Mouse (Mus musculus) adipose tissue, adult 10 weeks (tissue): ENCODE measurements around the gene Rnf181. TPM values are rescaled to one million over a fixed set of nuclear protein-coding genes. Genes with fewer than 3 reads are reported as not detected.

Experiments
- polyA plus RNA-seq: library from polyadenylated mRNA; stranded (reverse); fragments of 350-450 nt; fragmentation: Illumina TruSeq; extraction: RNeasy Lipid Tissue Mini Kit (QIAGEN cat#74804); gene quantifications from one replicate; pipeline ENCODE4 v1.2.3, GENCODE M21; 2014; ENCODE audit warnings: low read depth, low replicate concordance

Rnf181 gene
- 217 TPM for polyA plus RNA-seq

GRCm38 (mm10) chr6:72366844-72367443 lies at the start of gene Rnf181:
Gene Rnf181 (minus strand): TSS chr6:72366956.

GRCm38 (mm10) chr6:72414076-72414756 lies 47.5 kb upstream of the Rnf181 start, which contains the start of gene Ggcx:
Gene Ggcx (plus strand): TSS chr6:72414308.

DNA sequence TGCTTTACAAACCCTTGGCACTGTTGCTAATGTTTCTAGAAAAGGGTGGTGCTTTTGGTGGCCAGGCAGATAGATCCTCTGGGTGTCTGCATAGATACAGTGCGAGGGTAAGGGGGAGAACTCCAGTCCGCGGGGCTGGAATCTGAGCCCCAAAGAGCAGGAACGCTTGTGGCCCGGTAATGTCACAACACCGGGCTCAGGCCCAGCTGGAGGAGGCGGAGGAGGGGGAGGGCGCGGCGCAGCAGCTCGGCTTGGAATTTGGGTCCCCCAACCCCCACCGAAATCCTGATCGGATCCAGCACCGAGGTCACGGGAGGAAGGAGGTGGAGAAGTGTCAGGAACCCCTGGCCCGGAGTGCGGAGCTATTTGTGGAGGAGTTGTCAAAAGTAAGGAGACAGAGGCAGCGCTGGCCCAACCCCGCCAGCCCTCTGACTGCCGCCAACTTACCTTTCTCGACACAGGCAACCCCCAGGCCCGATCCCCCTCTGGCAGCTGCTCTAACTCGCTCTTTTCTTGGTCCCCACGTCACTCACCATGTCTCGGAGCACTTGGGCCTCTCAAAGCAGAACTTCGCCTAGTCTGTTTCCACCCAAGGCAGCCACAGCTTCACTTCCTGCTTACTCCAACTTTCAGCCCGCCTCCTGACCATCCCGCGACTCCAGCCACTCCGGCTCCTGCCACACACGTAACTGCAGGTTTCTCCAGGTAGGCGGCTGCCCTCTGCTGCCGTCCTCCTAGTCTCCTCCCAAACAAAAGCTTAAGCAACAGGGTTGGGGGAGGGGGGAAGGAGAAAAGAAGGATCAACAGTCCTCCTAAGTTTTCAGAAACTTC lies 23.4 kb upstream of the Rnf181 start, which contains the start of gene Vamp8:
Gene Vamp8, minus strand, starts transcription at position 763 of the 831 bp plus-strand sequence.

DNA sequence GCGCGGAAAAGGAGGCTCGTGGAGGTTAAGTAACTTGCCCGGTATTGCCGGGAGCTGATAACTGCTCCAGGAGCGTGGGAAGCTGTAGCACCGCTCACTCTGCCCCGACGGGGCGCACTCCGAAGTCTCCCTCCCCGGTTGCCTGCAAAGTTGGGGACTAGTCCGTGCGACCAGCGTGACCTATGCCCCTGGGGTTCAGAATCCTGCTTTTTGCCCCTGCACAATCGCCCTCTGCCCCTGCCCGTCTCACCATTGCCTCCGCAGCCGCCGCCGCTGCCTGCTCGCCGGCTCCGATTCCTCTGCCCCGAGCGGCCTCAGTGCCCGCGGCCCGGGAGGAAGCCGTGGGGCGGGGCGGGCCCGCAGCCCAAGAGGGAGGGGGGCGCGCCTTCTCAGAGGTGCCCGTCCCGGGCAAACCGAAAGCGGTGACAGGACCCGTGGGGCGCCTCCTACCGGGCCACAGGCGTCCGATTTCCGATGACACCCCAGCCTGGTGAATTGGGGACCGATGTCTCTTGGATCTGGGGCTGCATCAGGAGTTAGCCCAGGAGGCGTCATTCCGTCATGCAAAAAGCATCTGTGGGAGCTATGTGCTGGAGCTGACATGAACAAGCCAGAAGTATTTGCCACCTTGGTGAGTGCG lies 13.5 kb upstream of the Rnf181 start, which contains the start of gene Vamp5:
Gene Vamp5, minus strand, starts transcription at position 338 of the 640 bp plus-strand sequence.

DNA sequence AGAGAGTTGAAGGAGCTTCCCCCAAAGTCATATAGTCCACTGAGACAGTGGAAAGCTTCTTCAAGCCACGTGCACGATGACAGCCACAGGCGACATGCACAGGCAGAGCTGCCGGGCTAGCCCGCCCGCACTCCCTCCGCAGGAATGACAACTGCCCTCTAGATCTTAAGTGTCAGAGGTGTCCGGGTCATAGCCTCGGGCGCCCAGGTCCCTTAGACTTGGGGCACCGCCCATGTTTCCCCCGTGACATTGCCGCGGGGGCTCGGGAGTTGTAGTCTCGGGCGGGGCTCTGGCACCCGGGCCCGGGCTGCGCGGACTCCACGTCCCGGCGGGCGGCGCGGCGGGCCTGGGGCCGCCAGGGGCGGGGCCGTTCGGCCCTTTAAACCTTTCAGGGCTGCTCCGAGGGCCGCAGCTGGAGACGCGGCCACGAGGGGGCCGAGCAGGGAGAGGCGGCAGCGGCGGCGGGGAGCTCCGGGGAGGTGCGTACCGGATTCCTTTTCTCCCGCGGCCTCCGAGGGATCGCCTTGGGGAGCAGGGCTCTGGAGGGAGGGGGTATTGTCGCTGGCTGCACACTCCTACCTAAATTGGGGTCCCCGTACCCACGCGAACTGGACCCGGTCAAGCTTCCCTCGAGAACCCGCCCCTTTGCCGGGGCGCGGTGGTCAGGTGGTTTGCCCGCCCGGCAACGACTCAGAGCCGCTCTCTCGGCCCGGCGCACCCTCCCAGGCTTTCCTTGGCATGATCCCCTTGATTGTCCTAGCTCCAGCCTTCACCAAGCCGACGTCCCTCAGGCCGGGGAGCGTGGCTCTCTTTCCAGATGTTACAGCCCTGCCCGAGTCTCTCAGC lies 11.5 kb downstream of the Rnf181 start, which contains the start of gene Tmem150a:
Gene Tmem150a, plus strand, starts transcription at position 382 of the 846 bp plus-strand sequence.

DNA sequence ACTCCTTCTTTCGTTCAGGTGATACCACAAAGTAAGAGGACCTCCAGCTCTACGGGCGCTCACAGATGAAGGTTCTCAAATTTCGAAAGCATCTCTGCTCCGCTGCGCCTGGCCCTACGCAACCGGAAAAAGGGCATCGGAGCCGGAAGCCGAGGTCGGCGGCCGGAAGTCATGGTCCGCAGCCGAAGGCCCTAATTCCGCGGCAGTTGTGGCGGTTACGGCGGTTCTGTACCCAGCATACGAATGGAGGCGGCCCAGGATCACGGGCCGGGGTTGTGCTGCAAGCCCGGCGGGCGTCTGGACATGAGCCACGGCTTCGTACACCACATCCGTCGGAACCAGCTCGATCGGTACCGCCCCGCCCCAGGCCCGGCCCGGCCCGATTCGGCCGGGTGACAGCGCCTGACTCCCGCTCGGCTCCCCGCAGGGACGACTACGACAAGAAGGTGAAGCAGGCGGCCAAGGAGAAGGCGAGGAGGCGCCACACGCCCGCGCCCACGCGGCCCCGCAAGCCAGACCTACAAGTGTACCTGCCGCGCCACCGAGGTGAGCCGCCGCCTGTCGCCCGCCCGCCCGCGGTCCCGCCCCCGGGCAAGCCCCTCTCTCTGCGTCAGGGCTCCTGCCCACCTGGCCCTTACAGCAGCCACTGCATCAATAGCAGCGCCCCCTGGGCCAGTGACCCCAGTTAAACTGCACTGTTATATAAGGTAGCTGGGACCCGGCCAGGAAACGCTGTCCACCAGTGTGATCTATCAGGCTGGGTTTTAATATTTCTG lies 19.4 kb downstream of the Rnf181 start, which contains the start of gene 0610030E20Rik:
Gene 0610030E20Rik, plus strand, starts transcription at position 152 of the 776 bp plus-strand sequence.

DNA sequence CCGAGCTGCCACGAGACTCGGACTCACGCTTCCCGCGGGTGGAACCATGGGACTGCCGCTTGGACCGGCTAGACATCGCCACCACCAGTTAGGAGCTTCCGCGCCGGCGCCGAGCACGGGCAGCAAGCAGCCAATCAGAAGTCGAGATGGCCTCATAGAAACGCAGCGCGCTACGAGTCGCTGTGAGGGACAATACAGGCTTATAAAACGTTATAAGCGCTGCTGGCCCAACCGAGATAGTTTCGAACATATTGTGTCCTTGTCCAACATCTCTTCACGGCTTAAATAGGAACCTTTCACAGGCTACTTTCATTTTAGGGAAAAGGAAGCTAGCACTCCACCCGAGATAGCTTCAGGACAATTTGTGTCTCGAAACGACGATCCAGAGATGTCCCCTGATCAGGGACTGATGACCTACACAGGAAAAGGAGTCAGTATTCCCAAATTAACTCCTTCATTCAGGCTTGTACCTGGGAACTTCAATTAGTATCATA lies 21.6 kb downstream of the Rnf181 start, which contains the start of gene Usp39:
Gene Usp39, minus strand, starts transcription at position 111 of the 494 bp plus-strand sequence.

Other genes with a start within 250 kb of the Rnf181 start
- 7.1 TPM for gene Atoh8, start 131.4 kb downstream of the Rnf181 start, polyA plus RNA-seq
- gene Sftpb, start 62.3 kb downstream of the Rnf181 start, polyA plus RNA-seq, result not detected
- gene Usp39, start 21.8 kb downstream of the Rnf181 start, polyA plus RNA-seq, result 27.8 TPM
- gene 0610030E20Rik, start 19.6 kb downstream of the Rnf181 start, polyA plus RNA-seq, result 27.9 TPM
- 12.6 TPM for gene Tmem150a, start 11.5 kb downstream of the Rnf181 start, polyA plus RNA-seq
- 19.0 TPM for gene Vamp5, start 13.5 kb upstream of the Rnf181 start, polyA plus RNA-seq
- gene Vamp8, start 23.7 kb upstream of the Rnf181 start, polyA plus RNA-seq, result 188 TPM
- 23.4 TPM for gene Ggcx, start 47.4 kb upstream of the Rnf181 start, polyA plus RNA-seq
- 261 TPM for gene Mat2a, start 72.6 kb upstream of the Rnf181 start, polyA plus RNA-seq
- 3.7 TPM for gene Sh2d6, start 154.8 kb upstream of the Rnf181 start, polyA plus RNA-seq
- 196 TPM for gene Capg, start 177.4 kb upstream of the Rnf181 start, polyA plus RNA-seq
- gene Elmod3, start 231.5 kb upstream of the Rnf181 start, polyA plus RNA-seq, result 24.1 TPM
- gene Retsat, start 231.5 kb upstream of the Rnf181 start, polyA plus RNA-seq, result 48.8 TPM